Mouse (Mus musculus): ENCODE data around the gene Dync1li1.

GRCm38 (mm10) chr9:114745654-114746053, 57.1 kb downstream of the Dync1li1 start:
- TF ChIP-seq RAD21 (IDR thresholded peaks at IDR 0.05; ENCODE audit: low read depth, low read length), result no peak
- no peak for TF ChIP-seq CTCF (IDR thresholded peaks at IDR 0.05 in 2 of 3, conservative IDR thresholded peaks at IDR 0.05 in 1 of 3; ENCODE audit: control insufficient read depth in 1 of 3, insufficient read depth in 1 of 3, low read depth in 2 of 3, low read length in 3 of 3, poor library complexity in 1 of 3, severe bottlenecking in 1 of 3)
- TF ChIP-seq SIN3A (IDR thresholded peaks at IDR 0.05; ENCODE audit: low read length), result no peak

All from MEL (cell line).